Mouse (Mus musculus): ENCODE results near the gene S100a7a. TPM values are rescaled to one million over a fixed set of nuclear protein-coding genes. Genes with fewer than 3 reads are reported as not detected.

The S100a7a gene
- polyA plus RNA-seq, 1 experiment from 2014 or later, result not detected

- Histone ChIP-seq H3K4me3 (replicated peaks) (0 out of 2 replicates have a peak overlapping the region, but pooled peaks have one; percentile 23), H3K27me3 (peaks cover 3% of the 10 kb centered on the region; the same call in 1 of the 2 replicates), H3K4me2 (peak overlapping the region; percentile 10; the same call in 1 of the 2 replicates), H3K36me3 (replicated peaks) (no peaks in the 10 kb centered on the region), H3K4me1 (replicated peaks) (peaks cover 5% of the 10 kb centered on the region; the same call in 1 of the 2 replicates), H3K27ac (replicated peaks) (no peak overlapping the region), H3K9ac (no peak overlapping the region), H3K9me3 (replicated peaks) (no peaks in the 10 kb centered on the region)
- ATAC-seq (ENCODE audit: insufficient read depth), result no peak
- 17% methylated on average over 7 of the region's 7 CpGs for WGBS (ENCODE audit: insufficient replicate concordance)
These were observed 40.2 kb upstream of the S100a7a start for GRCm38 (mm10) chr3:90613461-90614147.

- Histone ChIP-seq H3K36me3 (replicated peaks) (no peaks in the 10 kb centered on the region), H3K9me3 (replicated peaks) (no peaks in the 10 kb centered on the region), H3K27ac (replicated peaks) (no peak overlapping the region), H3K4me1 (replicated peaks) (peaks cover 5% of the 10 kb centered on the region; the same call in 1 of the 2 replicates), H3K27me3 (peaks cover 3% of the 10 kb centered on the region; the same call in 1 of the 2 replicates), H3K9ac (no peak overlapping the region), H3K4me2 (peak overlapping the region; percentile 10; the same call in 1 of the 2 replicates), H3K4me3 (replicated peaks) (no peak overlapping the region)
- WGBS (ENCODE audit: insufficient replicate concordance), result 69% methylated on average over 6 of the region's 6 CpGs
- no peak for ATAC-seq (ENCODE audit: insufficient read depth)
These were observed 39.7 kb upstream of the S100a7a start for GRCm38 (mm10) chr3:90614148-90614530.

GRCm38 (mm10) chr3:90614611-90615251 lies 39.1 kb upstream of the S100a7a start:
- Histone ChIP-seq H3K27me3 (peaks cover 3% of the 10 kb centered on the region; the same call in 1 of the 2 replicates), H3K4me3 (replicated peaks) (no peak overlapping the region), H3K4me2 (no peak overlapping the region), H3K9ac (no peak overlapping the region), H3K4me1 (replicated peaks) (peaks cover 5% of the 10 kb centered on the region; the same call in 1 of the 2 replicates), H3K36me3 (replicated peaks) (no peaks in the 10 kb centered on the region), H3K9me3 (replicated peaks) (no peaks in the 10 kb centered on the region), H3K27ac (replicated peaks) (no peak overlapping the region)
- 57% methylated on average over 11 of the region's 11 CpGs for WGBS (ENCODE audit: insufficient replicate concordance)
- ATAC-seq (ENCODE audit: insufficient read depth), result no peak

GRCm38 (mm10) chr3:90615415-90615814 lies 38.4 kb upstream of the S100a7a start:
- no peak for ATAC-seq (ENCODE audit: insufficient read depth)
- Histone ChIP-seq H3K9me3 (replicated peaks) (no peaks in the 10 kb centered on the region), H3K27ac (replicated peaks) (no peak overlapping the region), H3K4me1 (replicated peaks) (peaks cover 5% of the 10 kb centered on the region; the same call in 1 of the 2 replicates), H3K4me3 (replicated peaks) (no peak overlapping the region), H3K9ac (no peak overlapping the region), H3K4me2 (no peak overlapping the region), H3K36me3 (replicated peaks) (no peaks in the 10 kb centered on the region), H3K27me3 (peaks cover 3% of the 10 kb centered on the region; the same call in 1 of the 2 replicates)
- 4% methylated on average over 7 of the region's 7 CpGs for WGBS (ENCODE audit: insufficient replicate concordance)

- Histone ChIP-seq H3K9me3 (replicated peaks) (no peaks in the 10 kb centered on the region), H3K4me3 (replicated peaks) (no peak overlapping the region), H3K9ac (no peak overlapping the region), H3K36me3 (replicated peaks) (no peaks in the 10 kb centered on the region), H3K27ac (replicated peaks) (no peak overlapping the region), H3K4me2 (no peak overlapping the region), H3K27me3 (peaks cover 3% of the 10 kb centered on the region; the same call in 1 of the 2 replicates), H3K4me1 (replicated peaks) (peaks cover 5% of the 10 kb centered on the region; the same call in 1 of the 2 replicates)
- no peak for ATAC-seq (ENCODE audit: insufficient read depth)
- 58% methylated on average over 1 of the region's 1 CpGs for WGBS (ENCODE audit: insufficient replicate concordance)
These were observed 37.9 kb upstream of the S100a7a start for GRCm38 (mm10) chr3:90615911-90616310.

- no peak for ATAC-seq (ENCODE audit: insufficient read depth)
- Histone ChIP-seq H3K36me3 (replicated peaks) (no peaks in the 10 kb centered on the region), H3K27ac (replicated peaks) (no peak overlapping the region), H3K27me3 (peaks cover 3% of the 10 kb centered on the region; the same call in 1 of the 2 replicates), H3K4me3 (replicated peaks) (no peak overlapping the region), H3K4me2 (no peak overlapping the region), H3K9ac (no peak overlapping the region), H3K9me3 (replicated peaks) (no peaks in the 10 kb centered on the region), H3K4me1 (replicated peaks) (peaks cover 5% of the 10 kb centered on the region; the same call in 1 of the 2 replicates)
- 6% methylated on average over 1 of the region's 1 CpGs for WGBS (ENCODE audit: insufficient replicate concordance)
These were observed 36.2 kb upstream of the S100a7a start for GRCm38 (mm10) chr3:90617586-90617985.

GRCm38 (mm10) chr3:90621552-90621951 lies 32.3 kb upstream of the S100a7a start:
- no peaks in the 10 kb centered on the region for H3K36me3 ChIP-seq (replicated peaks)
- H3K9ac ChIP-seq, result no peak overlapping the region
- 35% methylated on average over 7 of the region's 7 CpGs for WGBS (ENCODE audit: insufficient replicate concordance)
- no peaks in the 10 kb centered on the region for H3K27me3 ChIP-seq
- H3K4me2 ChIP-seq, result no peak overlapping the region
- no peaks in the 10 kb centered on the region for H3K9me3 ChIP-seq (replicated peaks)
- H3K4me1 ChIP-seq (replicated peaks), result no peaks in the 10 kb centered on the region
- no peak for ATAC-seq (ENCODE audit: insufficient read depth)
- no peak overlapping the region for H3K27ac ChIP-seq (replicated peaks)
- H3K4me3 ChIP-seq (replicated peaks), result no peak overlapping the region

GRCm38 (mm10) chr3:90623435-90624071 lies 30.3 kb upstream of the S100a7a start:
- 47% methylated on average over 2 of the region's 2 CpGs for WGBS (ENCODE audit: insufficient replicate concordance)
- Histone ChIP-seq H3K9me3 (replicated peaks) (no peaks in the 10 kb centered on the region), H3K27me3 (no peaks in the 10 kb centered on the region), H3K27ac (replicated peaks) (no peak overlapping the region), H3K4me1 (replicated peaks) (peaks cover 3% of the 10 kb centered on the region; the same call in 1 of the 2 replicates), H3K4me3 (replicated peaks) (no peak overlapping the region), H3K9ac (no peak overlapping the region), H3K36me3 (replicated peaks) (no peaks in the 10 kb centered on the region), H3K4me2 (no peak overlapping the region)
- ATAC-seq (ENCODE audit: insufficient read depth), result no peak

GRCm38 (mm10) chr3:90625496-90625895 lies 28.3 kb upstream of the S100a7a start:
- Histone ChIP-seq H3K9me3 (replicated peaks) (no peaks in the 10 kb centered on the region), H3K9ac (no peak overlapping the region), H3K4me1 (replicated peaks) (peaks cover 3% of the 10 kb centered on the region; the same call in 1 of the 2 replicates), H3K4me3 (replicated peaks) (no peak overlapping the region), H3K36me3 (replicated peaks) (no peaks in the 10 kb centered on the region), H3K27ac (replicated peaks) (no peak overlapping the region), H3K4me2 (no peak overlapping the region), H3K27me3 (no peaks in the 10 kb centered on the region)
- 63% methylated on average over 5 of the region's 5 CpGs for WGBS (ENCODE audit: insufficient replicate concordance)
- ATAC-seq (ENCODE audit: insufficient read depth), result no peak

GRCm38 (mm10) chr3:90626266-90627021 lies 27.4 kb upstream of the S100a7a start:
- Histone ChIP-seq H3K27ac (replicated peaks) (no peak overlapping the region), H3K9me3 (replicated peaks) (no peaks in the 10 kb centered on the region), H3K4me1 (replicated peaks) (peaks cover 3% of the 10 kb centered on the region; the same call in 1 of the 2 replicates), H3K4me3 (replicated peaks) (no peak overlapping the region), H3K27me3 (no peaks in the 10 kb centered on the region), H3K9ac (no peak overlapping the region), H3K4me2 (no peak overlapping the region), H3K36me3 (replicated peaks) (no peaks in the 10 kb centered on the region)
- WGBS (ENCODE audit: insufficient replicate concordance), result 50% methylated on average over 9 of the region's 9 CpGs
- ATAC-seq (ENCODE audit: insufficient read depth), result no peak

All from liver, embryonic 15.5 days (tissue).